Mouse (Mus musculus) lung, postnatal 0 days (tissue): ENCODE data around the gene Ocrl.

Experiments
- CTCF ChIP-seq: IDR thresholded peaks from 2 replicates; pipeline ENCODE4 v1.5.1; 2016; ENCODE audit warnings: antibody characterized with exemption, mild to moderate bottlenecking
- EP300 ChIP-seq: IDR thresholded peaks from 2 replicates; pipeline ENCODE4 v1.6.1; 2016; ENCODE audit warnings: antibody characterized with exemption, mild to moderate bottlenecking, control low read depth

DNA sequence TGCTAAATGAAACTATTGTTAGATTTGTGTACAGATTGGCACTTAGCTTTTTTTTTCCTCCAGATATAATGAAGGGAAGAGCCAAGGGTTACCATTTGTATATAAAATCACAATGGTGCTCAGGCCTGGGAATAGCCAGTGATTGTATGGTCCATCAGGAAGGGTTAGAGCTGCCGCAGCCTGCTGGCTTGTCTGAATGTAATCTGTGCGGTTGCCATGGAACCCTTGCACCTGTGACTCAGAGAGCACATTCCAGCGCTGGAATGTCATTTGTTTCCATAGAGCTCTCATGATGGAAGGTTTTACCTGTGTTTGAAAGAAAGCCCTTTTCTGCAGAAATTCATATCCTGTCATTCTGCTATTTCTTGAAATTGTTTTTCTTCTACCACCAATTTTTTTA is 37.5 kb downstream of the Ocrl start:
- no peak for TF ChIP-seq CTCF
- no peak for TF ChIP-seq EP300
